Mouse (Mus musculus) spleen, adult 18-20 months (tissue): ENCODE results near the gene Syce1.
"Not testable (repeated sequence)": the region's sequence is repeated elsewhere in the genome, so short reads cannot be mapped to it uniquely, and the experiment has no call there.

Experiments used
- DNase-seq, 2 experiments: peaks; one replicate each; pipeline ENCODE4 v3.0.0; 2022; ENCODE audit warnings: mixed read lengths in 2 of 2

Syce1 gene

GRCm38 (mm10) chr7:140765888-140766739 is 21.5 kb downstream of the Syce1 start:
- no peak for DNase-seq

GRCm38 (mm10) chr7:140765391-140765790 is 22.3 kb downstream of the Syce1 start:
- DNase-seq, result not testable (repeated sequence)

GRCm38 (mm10) chr7:140763447-140764020 is 24.1 kb downstream of the Syce1 start, which contains the start of gene Cyp2e1:
TSS of gene Cyp2e1 (plus strand) at chr7:140763739.
- DNase-seq, result no peak

GRCm38 (mm10) chr7:140760647-140761046 is 27.0 kb downstream of the Syce1 start:
- no peak for DNase-seq

- no peak for DNase-seq
Measured at GRCm38 (mm10) chr7:140756151-140756854, 31.3 kb downstream of the Syce1 start.

GRCm38 (mm10) chr7:140754556-140754955 is 33.1 kb downstream of the Syce1 start:
- no peak for DNase-seq

- no peak for DNase-seq
Measured at GRCm38 (mm10) chr7:140748827-140749160, 38.9 kb downstream of the Syce1 start.

- no peak for DNase-seq
Measured at GRCm38 (mm10) chr7:140748116-140748826, 39.4 kb downstream of the Syce1 start.

- no peak for DNase-seq
Measured at GRCm38 (mm10) chr7:140747402-140747801, 40.2 kb downstream of the Syce1 start.

- no peak for DNase-seq
Measured at GRCm38 (mm10) chr7:140733162-140733561, 54.5 kb downstream of the Syce1 start.
